Mouse (Mus musculus) limb, embryonic 11.5 days (tissue): Measurements from ENCODE around the gene 2300003K06Rik. TPM values are rescaled to one million over a fixed set of nuclear protein-coding genes. Genes with fewer than 3 reads are reported as not detected.
"Not testable (repeated sequence)": the region's sequence is repeated elsewhere in the genome, so short reads cannot be mapped to it uniquely, and the experiment has no call there.

Source experiments
- ATAC-seq: fragments of 200-750 bp; cut with Nextera tagmentation; 2 replicates; pipeline ENCODE4 v1.8.0; 2017; ENCODE audit warnings: low read depth; ENCODE audit not compliant: insufficient number of reproducible peaks, low FRiP score, low TSS enrichment
- DNase-seq: peaks from one replicate; pipeline ENCODE4 v3.0.0-alpha.2; 2015; ENCODE audit warnings: low spot score
- H3K27ac ChIP-seq: fragments of 300-500 bp; sonication (generic); replicated peaks from 2 replicates; pipeline ENCODE4 v1.5.1; 2014; ENCODE audit warnings: low read depth, mild to moderate bottlenecking, low read length
- H3K27me3 ChIP-seq: fragments of 300-500 bp; sonication (generic); 2 replicates; pipeline ENCODE4 v1.6.1; 2014; ENCODE audit warnings: mild to moderate bottlenecking, low read length, mixed read lengths; ENCODE audit not compliant: control insufficient read depth, insufficient read depth
- H3K36me3 ChIP-seq: fragments of 300-500 bp; sonication (generic); 2 replicates; pipeline ENCODE4 v1.6.1; 2014; ENCODE audit warnings: mild to moderate bottlenecking, low read length, moderate library complexity, mixed read lengths; ENCODE audit not compliant: control insufficient read depth, insufficient read depth
- H3K4me1 ChIP-seq: fragments of 300-500 bp; sonication (generic); 2 replicates; pipeline ENCODE4 v1.6.1; 2014; ENCODE audit warnings: low read length, mixed read lengths; ENCODE audit not compliant: control insufficient read depth, insufficient read depth
- H3K4me2 ChIP-seq: fragments of 300-500 bp; sonication (generic); 2 replicates; pipeline ENCODE4 v1.6.1; 2014; ENCODE audit warnings: low read depth, mild to moderate bottlenecking, moderate library complexity; ENCODE audit not compliant: severe bottlenecking
- H3K4me3 ChIP-seq: fragments of 300-500 bp; sonication (generic); 2 replicates; pipeline ENCODE4 v1.5.1; 2014; ENCODE audit warnings: low read depth, low read length
- H3K9ac ChIP-seq: fragments of 300-500 bp; sonication (generic); 2 replicates; pipeline ENCODE4 v1.6.1; 2014; ENCODE audit warnings: mild to moderate bottlenecking, low read length
- H3K9me3 ChIP-seq: fragments of 300-500 bp; sonication (generic); 2 replicates; pipeline ENCODE4 v1.6.1; 2016; ENCODE audit warnings: low read length; ENCODE audit not compliant: control insufficient read depth
- whole genome bisulfite sequencing: fragments of 180-500 bp; shearing (Covaris S2); extraction: QIAGEN DNeasy Blood & Tissue Kit; methylation state at CpG from one replicate; pipeline ENCODE4 v1.1.7; 2014; 5-methylcytosine and 5-hydroxymethylcytosine counted together
- polyA plus RNA-seq: library from polyadenylated mRNA; unstranded; fragments of >200 nt; fragmentation: Nextera tagmentation; extraction: Ambion mirVana; gene quantifications from 2 replicates; pipeline ENCODE4 v1.2.1, GENCODE M21; 2014

Gene 2300003K06Rik
- not detected in 2 replicates for polyA plus RNA-seq

DNA sequence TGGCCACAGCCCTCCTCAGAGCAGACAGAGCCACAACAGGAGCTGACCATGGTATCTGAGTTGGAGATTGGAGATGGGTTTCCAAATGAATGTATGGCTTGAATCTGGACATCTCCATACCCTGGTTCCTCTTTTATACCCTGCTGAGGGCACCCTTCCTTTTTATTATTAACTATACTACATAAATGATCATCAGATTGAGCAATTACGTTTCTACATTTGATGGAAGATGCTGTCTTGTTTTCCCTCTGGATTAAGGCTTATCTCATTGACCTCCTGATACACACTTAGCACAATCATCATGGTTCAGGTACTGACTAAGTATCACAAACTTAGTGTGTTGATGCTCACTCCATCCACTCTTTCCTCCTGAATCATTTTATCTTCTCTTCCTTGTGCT, at the start of gene 2300003K06Rik:
Gene 2300003K06Rik (minus strand): TSS at position 101 of the 400 bp plus-strand sequence.
- DNase-seq = no peak
- H3K9me3 ChIP-seq = no peaks in the 10 kb centered on the region
- H3K36me3 ChIP-seq = no peaks in the 10 kb centered on the region
- H3K4me3 ChIP-seq = no peak within 1 kb of the TSS
- no peak within 1 kb of the TSS for H3K9ac ChIP-seq
- no peak within 1 kb of the TSS for H3K27ac ChIP-seq
- no peak for ATAC-seq
- H3K27me3 ChIP-seq = no peaks in the 10 kb centered on the region
- H3K4me1 ChIP-seq = no peaks in the 10 kb centered on the region
- H3K4me2 ChIP-seq = no peak within 1 kb of the TSS
- 80% methylated on average over 1 of the region's 1 CpGs for WGBS

DNA sequence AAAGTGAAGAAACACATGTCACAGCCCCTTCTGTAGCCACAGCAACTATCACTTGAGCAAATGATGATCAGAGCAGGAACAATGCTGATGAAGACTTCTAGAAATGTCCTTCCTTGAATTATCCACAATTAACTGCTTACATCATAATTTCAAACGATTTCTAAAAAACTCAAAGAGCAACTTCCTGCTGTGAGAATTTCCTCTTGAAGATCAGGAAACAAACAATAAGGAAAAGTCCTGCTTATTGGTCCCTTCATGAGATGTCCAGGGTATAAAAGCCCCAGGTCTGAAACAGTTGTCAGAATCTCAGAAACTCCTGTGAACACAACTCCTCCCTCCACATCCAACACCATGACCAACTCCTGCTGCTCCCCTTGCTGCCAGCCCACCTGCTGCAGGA, 41.0 kb upstream of the 2300003K06Rik start, which contains the start of gene Gm11567:
Gene Gm11567 (plus strand): TSS at position 301 of the 400 bp plus-strand sequence.
- H3K27ac ChIP-seq, H3K4me1 ChIP-seq, ATAC-seq, H3K4me3 ChIP-seq, H3K27me3 ChIP-seq, H3K9ac ChIP-seq, H3K36me3 ChIP-seq, DNase-seq, H3K4me2 ChIP-seq, H3K9me3 ChIP-seq: not testable (repeated sequence)
- 48% methylated on average over 1 of the region's 1 CpGs for WGBS

DNA sequence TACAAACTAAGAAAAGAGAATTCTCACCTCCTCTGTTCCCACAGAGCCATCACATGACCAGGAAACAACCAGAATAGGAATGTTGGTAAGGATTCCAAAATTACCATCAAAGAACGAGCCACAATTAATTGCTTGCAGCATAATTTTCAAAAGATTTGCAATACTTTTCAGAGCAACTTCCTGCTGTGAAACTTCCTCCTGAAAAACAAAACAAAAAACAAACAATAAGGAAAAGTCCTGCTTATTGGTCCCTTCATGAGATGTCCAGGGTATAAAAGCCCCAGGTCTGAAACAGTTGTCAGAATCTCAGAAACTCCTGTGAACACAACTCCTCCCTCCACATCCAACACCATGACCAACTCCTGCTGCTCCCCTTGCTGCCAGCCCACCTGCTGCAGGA, 35.2 kb upstream of the 2300003K06Rik start, which contains the start of gene Krtap9-1:
Gene Krtap9-1 (plus strand): TSS at position 301 of the 400 bp plus-strand sequence.
- not testable (repeated sequence) for DNase-seq, H3K9ac ChIP-seq, H3K4me2 ChIP-seq, H3K36me3 ChIP-seq, H3K27me3 ChIP-seq, H3K9me3 ChIP-seq, ATAC-seq, H3K4me1 ChIP-seq, H3K4me3 ChIP-seq, H3K27ac ChIP-seq
- 79% methylated on average over 1 of the region's 1 CpGs for WGBS

DNA sequence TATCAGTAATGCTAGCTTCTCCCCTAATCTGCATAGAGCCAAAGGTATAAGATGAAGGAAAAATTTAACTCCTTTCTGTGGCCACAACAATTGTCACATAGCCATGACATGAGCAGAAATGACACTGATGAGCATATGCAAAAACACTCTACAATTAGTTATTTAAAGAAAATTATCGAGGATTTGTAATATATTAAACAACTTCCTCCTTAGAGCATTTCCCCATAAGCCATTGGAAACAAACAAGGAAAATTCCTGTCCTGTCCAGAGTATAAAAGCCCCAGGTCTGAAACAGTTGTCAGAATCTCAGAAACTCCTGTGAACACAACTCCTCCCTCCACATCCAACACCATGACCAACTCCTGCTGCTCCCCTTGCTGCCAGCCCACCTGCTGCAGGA, 26.3 kb upstream of the 2300003K06Rik start, which contains the start of gene Gm11559:
Gene Gm11559 (plus strand): TSS at position 301 of the 400 bp plus-strand sequence.
- not testable (repeated sequence) for DNase-seq, ATAC-seq, H3K36me3 ChIP-seq, H3K27me3 ChIP-seq, H3K4me1 ChIP-seq, H3K9ac ChIP-seq, H3K9me3 ChIP-seq, H3K4me2 ChIP-seq, H3K4me3 ChIP-seq, H3K27ac ChIP-seq
- WGBS = 71% methylated on average over 1 of the region's 1 CpGs

DNA sequence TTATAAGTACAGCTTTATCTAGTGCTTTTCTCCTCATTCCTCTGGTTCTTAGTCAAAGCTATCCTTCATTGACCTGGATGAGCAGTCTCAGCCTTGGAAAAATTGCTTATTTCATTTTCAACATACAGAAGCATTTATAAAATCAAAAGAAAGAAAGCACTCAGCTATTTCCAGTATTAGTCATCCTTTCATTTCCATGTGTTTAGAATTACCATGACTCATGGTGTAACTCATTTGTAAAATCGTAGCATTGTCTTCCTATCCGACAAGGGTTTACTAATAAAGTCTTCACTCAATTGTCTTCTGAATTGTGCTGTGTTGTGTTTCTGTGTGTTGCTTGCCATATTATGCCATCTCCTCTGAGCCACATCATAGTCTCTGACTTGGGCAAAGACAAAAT, 20.9 kb upstream of the 2300003K06Rik start:
- H3K9me3 ChIP-seq = no peaks in the 10 kb centered on the region
- ATAC-seq = no peak
- 87% methylated on average over 2 of the region's 2 CpGs for whole genome bisulfite sequencing

DNA sequence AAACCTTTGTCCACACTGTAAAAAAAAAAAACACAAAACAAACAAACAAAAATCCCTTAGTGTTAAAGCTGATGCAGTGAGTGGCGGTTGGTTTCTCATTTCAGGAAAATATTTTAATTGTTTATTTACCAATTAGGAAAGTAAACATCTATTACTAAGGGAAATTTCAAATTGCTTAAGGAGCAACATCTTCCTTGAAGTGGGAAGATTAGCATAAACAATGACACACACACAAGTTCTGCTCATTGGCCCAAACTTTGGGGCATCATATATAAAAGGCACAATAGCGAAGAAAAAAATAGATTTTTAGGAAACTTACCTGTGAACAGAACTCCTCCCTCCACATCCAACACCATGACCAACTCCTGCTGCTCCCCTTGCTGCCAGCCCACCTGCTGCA, 19.8 kb upstream of the 2300003K06Rik start, which contains the start of gene Gm11568:
Gene Gm11568 (plus strand): TSS at position 301 of the 400 bp plus-strand sequence.
- H3K36me3 ChIP-seq = no peaks in the 10 kb centered on the region
- H3K4me2 ChIP-seq = no peak within 1 kb of the TSS
- no peak within 1 kb of the TSS for H3K9ac ChIP-seq
- no peaks in the 10 kb centered on the region for H3K27me3 ChIP-seq
- no peaks in the 10 kb centered on the region for H3K4me1 ChIP-seq
- DNase-seq (no peak), ATAC-seq (no peak)
- H3K4me3 ChIP-seq = no peak within 1 kb of the TSS
- no peaks in the 10 kb centered on the region for H3K9me3 ChIP-seq
- H3K27ac ChIP-seq = no peak within 1 kb of the TSS
- WGBS = 88% methylated on average over 2 of the region's 2 CpGs

More for the DNA sequence above, 20.9 kb upstream of the 2300003K06Rik start:
- H3K36me3 ChIP-seq = no peaks in the 10 kb centered on the region
- DNase-seq = no peak
- H3K4me3 ChIP-seq = no peak overlapping the region
- H3K4me2 ChIP-seq = no peak overlapping the region
- H3K27ac ChIP-seq = no peak overlapping the region
- H3K4me1 ChIP-seq = no peaks in the 10 kb centered on the region
- H3K9ac ChIP-seq = no peak overlapping the region
- no peaks in the 10 kb centered on the region for H3K27me3 ChIP-seq

DNA sequence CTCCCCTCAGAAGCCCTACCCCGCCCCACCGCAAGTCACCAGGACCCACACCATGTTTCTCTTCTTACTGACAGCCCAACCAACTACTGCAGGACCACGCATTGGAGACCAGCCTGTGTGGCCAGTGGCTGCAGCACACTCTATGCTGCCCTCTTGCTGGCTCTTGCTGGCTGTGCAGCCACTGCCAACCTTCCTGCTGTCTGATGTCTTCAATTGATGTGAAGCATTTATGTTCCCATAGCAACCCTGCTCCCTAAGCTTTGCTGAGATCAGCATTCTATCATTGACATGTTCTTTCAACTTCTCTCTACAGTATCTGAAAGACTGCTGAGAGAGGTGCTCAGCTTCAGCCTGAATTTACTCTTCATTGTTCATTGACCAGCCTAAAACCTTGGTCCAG, 16.3 kb upstream of the 2300003K06Rik start:
- H3K9me3 ChIP-seq = no peaks in the 10 kb centered on the region
- H3K4me1 ChIP-seq = no peaks in the 10 kb centered on the region
- H3K27me3 ChIP-seq = no peaks in the 10 kb centered on the region
- H3K27ac ChIP-seq = no peak overlapping the region
- H3K9ac ChIP-seq = no peak overlapping the region
- no peak overlapping the region for H3K4me3 ChIP-seq
- H3K36me3 ChIP-seq = no peaks in the 10 kb centered on the region
- no peak overlapping the region for H3K4me2 ChIP-seq
- 63% methylated on average over 3 of the region's 3 CpGs for WGBS
- DNase-seq (no peak), ATAC-seq (no peak)

DNA sequence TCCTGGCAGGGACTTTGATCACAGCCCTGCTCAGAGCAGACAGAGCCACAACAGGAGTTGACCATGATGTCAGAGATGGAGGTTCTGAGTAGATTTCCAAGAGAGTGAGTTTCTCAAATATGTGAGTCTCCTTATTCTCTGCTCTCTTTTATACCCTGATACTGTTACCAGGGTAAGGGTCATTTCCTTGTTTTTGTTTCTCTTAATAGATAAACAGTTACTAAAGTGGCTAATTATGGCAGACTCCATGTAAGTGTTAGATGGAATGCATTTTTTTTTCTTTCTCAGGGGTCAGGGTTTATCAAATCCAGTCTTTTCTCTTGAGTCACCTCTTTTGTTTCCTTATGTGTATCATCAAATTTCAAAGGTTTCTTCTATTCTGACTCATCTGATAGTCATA, 13.6 kb upstream of the 2300003K06Rik start, which contains the start of gene Krtap4-16:
Gene Krtap4-16 (minus strand): TSS at position 101 of the 400 bp plus-strand sequence.
- no peak within 1 kb of the TSS for H3K9ac ChIP-seq
- H3K27ac ChIP-seq = no peak within 1 kb of the TSS
- ATAC-seq = no peak

DNA sequence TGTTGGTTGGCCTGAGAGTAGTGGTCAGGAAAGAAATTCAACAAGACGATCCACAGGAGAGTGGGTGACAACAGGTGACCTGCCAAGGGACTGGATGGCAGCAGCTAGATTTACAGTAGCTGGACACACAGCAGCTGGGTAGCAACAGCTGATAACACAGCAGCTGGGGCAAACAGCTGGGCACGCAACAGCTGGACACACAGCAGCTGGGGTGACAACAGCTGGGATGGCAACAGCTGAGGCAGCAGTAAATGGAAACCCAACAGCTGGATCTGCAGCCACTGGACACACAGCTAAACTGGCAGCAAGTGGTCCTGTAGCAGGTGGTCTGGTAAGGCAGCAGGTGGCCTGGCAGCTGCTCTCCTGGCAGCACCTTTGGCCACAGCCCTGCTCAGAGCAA, 8.9 kb upstream of the 2300003K06Rik start:
- Histone ChIP-seq H3K4me3 (no peak overlapping the region), H3K9me3 (no peaks in the 10 kb centered on the region), H3K4me1 (no peaks in the 10 kb centered on the region), H3K27me3 (no peaks in the 10 kb centered on the region), H3K4me2 (no peak overlapping the region), H3K36me3 (no peaks in the 10 kb centered on the region), H3K9ac (no peak overlapping the region), H3K27ac (no peak overlapping the region)
- DNase-seq = no peak
- 90% methylated on average over 2 of the region's 2 CpGs for WGBS
- ATAC-seq = no peak

More for the DNA sequence above, 13.6 kb upstream of the 2300003K06Rik start, which contains the start of gene Krtap4-16:
- H3K9me3 ChIP-seq = no peaks in the 10 kb centered on the region
- DNase-seq = no peak
- H3K4me1 ChIP-seq = no peaks in the 10 kb centered on the region
- no peaks in the 10 kb centered on the region for H3K27me3 ChIP-seq
- H3K36me3 ChIP-seq = no peaks in the 10 kb centered on the region
- no peak within 1 kb of the TSS for H3K4me2 ChIP-seq
- no peak within 1 kb of the TSS for H3K4me3 ChIP-seq
